Mouse (Mus musculus) thymus, postnatal 36 days (tissue): ENCODE measurements around the gene Art2b.
"Not testable (repeated sequence)": the region's sequence is repeated elsewhere in the genome, so short reads cannot be mapped to it uniquely, and the experiment has no call there.

Source experiments
- DNase-seq, 2 experiments: peaks; one replicate each; pipeline ENCODE4 v3.0.0; 2022; ENCODE audit warnings: mixed read lengths in 2 of 2

Art2b gene

DNA sequence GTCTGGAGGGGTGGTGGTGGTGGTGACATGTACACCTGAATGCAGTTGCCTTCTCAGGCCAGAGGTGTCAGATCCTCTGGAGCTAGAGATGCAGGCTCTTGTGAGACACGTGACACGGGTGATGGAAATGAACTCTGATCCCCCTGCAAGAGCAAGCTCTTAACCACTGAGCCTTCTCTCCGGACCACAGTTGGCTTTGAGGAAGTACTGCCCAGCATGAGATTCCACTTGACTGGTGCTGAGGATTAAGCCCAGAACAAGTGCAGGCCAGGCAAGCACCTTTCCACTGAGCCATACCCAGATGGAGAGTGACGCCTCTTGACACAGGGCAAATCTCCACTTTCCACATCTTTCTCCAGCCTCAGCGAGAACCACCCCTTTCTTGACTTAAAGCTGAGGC, 26.0 kb downstream of the Art2b start:
- not testable (repeated sequence) for DNase-seq

DNA sequence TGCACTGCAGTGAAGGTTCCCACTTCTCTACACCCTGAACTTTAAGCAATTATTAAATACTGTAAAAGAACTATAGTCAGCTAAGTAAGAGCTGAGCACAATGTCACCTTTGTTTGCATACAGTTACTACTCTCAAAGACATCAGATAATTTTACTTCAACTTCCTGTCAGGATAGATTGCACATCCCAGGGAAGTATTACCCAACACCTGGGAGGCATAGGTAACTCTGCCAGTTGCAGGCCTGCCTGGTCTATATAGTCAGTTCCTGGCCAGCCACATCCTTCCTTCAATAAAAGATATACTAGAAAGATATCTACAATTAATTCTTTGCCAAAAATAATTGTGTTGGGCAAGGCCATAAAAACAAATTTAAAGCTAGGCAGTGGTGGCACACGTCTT, 28.0 kb downstream of the Art2b start:
- no peak for DNase-seq

DNA sequence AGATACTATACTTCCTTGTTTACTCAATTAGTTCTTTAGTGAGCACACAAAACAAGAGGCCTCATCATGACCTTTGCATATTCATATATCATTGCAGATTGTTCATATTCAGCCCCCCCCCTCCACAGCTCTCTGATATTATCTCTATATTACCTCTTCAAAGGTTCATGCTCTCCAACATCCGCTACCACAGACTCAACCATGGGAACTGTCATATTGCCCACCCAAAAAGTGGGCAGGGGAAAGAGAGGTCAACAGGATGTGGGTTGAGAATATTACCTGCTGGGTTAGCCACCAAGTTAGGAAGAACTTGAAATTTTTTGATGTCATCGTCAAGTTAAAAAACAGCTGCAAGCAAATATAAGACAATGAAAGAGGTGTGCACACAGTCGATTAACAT, 29.9 kb downstream of the Art2b start:
- not testable (repeated sequence) for DNase-seq

DNA sequence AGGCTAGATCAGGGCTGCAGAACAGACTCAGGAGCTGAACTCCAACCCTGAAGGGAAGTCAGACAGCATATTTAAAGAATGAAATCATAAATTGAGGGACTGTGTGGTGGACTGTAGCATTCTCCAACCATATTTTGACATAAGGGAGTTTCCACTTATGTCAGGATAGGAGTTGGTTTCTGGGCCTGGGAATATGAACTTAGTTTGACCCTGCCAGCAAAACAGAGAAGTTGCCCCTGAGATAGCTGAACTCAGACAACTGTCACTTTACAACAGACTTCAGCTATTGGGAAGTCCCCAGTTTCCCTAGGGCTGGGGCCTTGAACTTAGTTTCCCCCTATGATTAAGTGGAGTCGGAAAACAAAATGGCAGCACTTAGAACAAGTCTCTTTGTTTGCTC, 33.9 kb downstream of the Art2b start:
- DNase-seq: no peak

DNA sequence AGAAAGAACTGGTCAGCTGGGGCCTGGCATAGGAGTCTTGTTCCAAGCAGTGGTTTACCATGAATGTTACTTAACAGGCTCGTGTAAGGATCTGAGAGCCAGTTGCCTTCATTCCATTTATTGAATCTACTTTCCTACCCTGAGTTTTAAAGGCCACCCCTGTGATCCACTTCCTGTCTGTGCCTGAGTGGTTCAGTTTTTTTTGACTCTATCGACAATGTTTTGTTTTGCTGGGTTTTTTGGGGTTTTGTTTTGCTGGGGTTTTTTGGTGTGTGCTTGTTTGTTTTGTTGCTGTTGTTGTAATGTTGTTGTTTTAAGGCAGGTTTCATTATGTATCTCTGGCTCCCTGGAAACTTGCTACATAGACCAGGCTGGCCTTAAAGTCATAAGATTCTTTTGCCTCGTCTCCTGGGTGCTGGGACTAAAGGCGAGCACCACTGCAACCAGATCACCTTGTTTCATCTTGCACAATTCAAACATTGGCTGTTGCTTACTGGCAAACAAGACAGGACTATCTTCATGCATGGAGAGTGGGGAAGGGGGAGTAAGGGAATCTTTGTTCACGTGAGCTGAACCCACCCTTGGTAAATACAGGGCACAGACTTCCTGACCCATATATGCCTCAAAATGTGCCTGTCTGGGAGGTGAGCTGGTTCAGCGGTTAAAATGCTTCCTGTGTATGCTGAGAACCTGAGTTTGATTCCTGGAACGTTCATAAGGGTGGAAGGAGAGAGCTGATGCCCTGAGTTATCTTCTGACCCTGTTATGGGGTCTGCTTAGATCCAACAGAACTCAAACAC, 34.5 kb downstream of the Art2b start:
- DNase-seq: peak in 1 of 2 experiments; percentile 17

DNA sequence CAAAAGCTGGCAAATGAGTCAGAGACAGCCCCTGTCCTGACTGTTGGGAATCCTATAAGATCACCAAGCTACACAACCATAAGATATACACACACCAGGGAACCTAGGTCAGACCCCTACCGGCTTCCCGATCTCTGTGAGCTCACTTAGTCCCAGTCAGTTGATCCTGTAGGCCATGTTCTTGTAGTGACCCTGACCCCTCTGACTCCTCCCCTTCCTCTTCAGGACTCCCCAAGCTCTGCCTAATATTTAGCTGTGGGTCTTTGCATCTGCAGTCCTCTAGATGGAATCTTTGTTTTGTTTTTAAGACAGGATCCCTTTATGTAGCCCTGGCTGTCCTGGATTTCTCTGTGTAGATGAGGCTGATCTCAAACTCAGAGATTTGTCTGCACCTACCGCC, 36.1 kb downstream of the Art2b start:
- no peak for DNase-seq

DNA sequence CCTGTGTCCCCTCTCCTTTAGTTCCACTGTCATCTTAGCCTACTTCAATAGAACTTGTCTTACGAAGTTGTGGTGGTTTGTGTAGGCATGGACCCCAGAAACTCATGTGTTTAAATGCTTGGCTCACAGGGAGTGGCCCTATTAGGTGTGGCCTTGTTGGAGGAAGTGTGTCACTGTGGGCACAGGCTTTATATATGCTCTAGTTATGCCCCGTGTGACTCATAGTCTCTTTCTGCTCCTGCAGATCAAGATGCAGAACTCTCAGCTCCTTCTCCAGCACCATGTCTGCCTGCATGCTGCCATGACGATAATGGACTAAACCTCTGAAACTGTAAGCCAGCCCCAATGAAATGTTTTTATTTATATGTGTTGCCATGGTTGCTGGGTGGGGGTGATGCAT, 37.7 kb downstream of the Art2b start:
- DNase-seq: no peak

DNA sequence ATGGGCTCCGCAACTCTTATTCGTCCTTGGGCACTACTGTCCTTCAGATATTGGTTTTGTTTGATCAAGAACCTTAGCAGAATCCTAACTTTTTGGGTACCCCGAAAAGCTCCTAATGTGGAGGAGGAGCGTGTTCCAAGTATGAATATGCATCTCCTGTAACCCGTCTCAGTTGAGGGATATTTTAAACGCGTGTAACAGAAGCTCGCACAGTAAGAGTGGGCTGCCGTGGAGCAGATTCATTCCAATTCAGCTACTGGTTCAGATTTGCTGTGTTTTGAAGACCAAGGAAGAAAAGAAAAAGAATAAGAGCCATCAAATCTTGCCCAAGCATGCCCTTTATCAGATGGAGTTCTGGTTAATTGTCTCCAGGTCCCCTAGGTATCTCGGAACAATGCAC, 43.7 kb downstream of the Art2b start:
- no peak for DNase-seq

DNA sequence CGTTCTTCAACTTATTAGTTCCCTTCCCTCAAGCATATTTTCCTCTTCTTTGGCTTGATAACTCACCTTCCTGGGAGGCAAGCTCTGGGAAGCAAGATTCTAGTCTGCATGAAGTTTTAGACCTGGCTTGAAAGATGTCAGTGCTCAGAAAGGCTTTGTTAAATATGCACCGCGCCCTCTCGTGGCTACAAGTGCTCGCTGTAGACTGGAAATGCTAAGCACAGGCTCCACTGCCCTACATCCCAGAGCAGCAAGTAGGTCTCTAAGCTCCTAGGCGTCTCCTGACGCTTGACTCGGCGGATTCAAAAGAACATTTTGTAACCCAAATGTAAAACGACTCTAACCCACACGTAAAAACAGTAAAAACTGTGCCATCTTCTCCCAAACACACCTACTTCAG, 44.3 kb downstream of the Art2b start:
- DNase-seq: peak; percentile 64 to 66

DNA sequence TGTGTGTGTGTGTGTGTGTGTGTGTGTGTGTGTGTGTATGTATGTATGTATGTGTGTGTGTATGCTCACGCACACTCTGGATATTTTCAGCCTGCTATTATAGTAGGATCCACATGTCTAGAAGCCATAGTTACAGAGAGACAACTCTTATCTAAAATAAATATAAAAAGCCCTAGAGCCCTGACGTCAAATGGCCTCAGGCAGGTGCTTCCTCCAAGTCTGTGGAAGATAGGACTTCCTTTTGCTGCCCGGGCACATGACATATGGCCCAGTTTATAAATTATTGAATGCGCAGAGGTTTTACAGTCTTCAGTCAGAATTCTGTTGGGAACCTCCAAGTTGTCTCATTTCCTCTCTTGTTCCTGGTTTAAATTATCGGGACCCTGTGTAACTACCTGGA, 44.7 kb downstream of the Art2b start:
- no peak for DNase-seq

DNA sequence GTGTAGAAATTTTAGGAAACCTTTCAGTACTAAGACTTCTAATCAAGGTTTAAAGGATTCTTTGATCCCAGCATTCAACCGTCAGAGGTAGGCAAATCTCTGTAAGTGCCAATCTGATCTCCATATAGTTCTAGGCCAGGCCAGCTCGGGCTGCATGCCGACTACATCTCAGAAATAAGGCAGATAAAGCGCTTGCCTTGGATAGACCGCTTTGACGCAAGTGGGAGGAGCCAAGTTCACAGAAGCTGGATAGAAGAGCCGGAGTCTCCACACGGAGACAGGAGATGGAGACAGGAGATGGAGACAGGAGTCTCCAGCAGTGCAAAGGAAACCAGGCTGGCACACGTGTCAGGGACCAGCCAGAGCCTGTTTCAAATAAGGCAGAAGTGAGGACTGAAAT, 45.6 kb downstream of the Art2b start:
- no peak for DNase-seq

DNA sequence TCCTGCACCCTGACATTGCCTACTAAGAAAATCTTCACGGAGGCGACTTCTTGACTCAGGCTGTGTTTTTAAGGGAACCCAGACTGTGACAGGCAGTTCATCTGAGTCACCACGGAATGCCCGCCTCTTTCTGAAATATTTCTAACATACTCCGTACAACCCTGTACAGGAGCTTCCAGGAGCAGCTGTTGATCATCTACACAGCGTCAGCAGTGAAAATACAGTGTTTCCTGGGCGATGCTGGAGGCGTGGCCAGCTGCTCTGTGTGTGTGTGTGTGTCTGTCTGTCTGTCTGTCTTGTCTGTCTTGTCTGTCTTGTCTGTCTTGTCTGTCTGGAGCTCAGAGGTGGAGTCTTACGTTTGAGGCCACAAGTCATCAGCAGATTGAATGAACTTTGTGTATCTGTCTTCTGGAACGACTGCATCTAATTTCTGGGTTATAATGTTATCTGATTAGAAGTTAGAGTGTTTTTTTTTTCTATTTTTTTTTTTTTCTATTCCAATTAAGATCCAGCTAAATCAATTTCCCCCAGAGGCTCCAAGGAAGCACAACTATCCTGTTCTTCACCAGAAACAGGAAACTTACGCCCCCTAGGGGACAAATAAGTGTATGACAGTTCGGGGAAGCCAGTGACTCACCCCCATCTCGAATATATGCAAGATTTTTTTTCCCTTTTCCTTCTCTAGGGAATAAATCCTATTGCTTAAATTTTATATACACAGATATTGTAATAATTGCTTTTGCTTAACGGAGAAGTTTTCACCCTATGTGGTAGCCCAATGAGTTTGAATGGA, 47.1 kb downstream of the Art2b start:
- peak; percentile 11 to 20 for DNase-seq

DNA sequence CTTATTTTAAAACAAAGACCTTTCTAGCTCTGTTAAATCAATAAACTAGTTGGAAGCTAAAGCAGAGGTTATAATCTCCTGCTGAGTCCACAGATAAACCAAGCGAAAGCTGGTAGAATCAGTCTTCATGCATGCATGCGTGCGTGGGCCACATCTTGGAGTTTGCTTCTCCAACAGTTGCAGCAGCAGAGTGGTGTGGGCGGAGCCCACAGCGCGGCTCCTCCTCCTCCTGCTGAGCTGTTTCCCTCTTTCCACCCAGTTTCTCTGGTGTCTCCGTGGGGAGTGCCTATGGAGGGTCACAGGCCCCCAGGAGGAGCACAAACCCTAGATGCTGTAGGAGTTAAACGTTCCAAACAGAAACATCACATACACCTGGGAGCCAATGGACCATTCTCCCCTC, 47.9 kb downstream of the Art2b start:
- peak in 1 of 2 experiments; percentile 13 for DNase-seq

DNA sequence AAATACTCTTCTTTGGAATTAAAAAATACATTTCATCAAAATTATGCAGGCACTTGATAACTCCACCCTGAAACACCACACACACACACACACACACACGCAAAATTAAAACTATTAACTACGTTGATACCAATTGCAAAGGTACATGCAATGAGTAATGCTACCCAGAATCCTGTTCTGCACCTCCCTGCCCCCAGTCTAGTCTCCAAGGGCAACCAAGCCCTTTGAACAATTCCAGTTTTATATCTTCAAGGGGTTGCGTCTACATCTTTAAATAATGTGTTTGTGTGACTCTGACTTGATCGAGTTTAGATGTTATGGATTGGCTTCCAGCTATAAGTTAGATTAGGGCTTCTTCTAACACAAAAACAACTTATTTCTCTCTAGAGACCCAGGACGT, 49.9 kb downstream of the Art2b start:
- no peak for DNase-seq

DNA sequence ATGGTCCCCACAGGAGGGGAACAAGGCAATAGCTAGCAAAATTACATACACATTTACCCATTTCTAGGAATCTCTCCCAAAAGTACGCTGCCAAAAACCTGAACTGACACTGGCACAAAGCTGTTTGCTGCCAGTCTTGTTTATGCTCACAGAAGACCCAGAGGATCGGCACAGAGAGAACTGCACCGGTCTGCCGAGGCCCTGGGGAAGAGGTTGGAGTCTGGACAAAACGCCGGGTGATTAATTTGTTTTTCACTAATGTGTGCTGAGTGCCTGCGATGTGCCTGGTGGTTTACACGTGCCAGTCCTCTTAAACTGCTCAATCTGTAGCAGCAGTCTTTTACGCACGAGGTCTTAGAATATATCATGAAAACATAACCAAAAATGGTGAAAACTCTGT, 50.3 kb downstream of the Art2b start:
- no peak for DNase-seq

DNA sequence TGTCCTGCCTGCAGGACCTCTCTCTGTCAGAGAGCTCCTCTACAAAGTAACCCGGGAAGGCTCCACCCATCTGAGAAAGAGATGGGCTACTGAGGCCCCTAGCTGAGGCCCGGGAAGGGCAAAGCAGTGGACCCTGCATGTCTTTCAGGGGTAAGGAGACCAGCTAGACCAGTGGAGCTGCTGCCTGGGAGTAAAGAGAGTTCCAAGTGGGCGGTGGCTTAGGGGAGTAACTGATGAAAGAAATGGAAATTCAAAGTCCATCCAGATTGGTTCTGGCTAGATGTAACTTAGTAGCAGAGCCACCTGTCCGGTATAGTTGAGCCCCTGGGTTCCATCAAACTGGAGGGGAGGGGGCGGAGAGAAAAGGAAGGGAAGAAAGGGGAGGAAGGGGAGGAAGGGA, 51.0 kb downstream of the Art2b start:
- no peak for DNase-seq
